Mouse (Mus musculus): Measurements from ENCODE around the gene Rps16. TPM values are rescaled to one million over a fixed set of nuclear protein-coding genes. Genes with fewer than 3 reads are reported as not detected.

The Rps16 gene
- total RNA-seq (2021), result 100 to 1,000 TPM; 431 to 496 TPM

DNA sequence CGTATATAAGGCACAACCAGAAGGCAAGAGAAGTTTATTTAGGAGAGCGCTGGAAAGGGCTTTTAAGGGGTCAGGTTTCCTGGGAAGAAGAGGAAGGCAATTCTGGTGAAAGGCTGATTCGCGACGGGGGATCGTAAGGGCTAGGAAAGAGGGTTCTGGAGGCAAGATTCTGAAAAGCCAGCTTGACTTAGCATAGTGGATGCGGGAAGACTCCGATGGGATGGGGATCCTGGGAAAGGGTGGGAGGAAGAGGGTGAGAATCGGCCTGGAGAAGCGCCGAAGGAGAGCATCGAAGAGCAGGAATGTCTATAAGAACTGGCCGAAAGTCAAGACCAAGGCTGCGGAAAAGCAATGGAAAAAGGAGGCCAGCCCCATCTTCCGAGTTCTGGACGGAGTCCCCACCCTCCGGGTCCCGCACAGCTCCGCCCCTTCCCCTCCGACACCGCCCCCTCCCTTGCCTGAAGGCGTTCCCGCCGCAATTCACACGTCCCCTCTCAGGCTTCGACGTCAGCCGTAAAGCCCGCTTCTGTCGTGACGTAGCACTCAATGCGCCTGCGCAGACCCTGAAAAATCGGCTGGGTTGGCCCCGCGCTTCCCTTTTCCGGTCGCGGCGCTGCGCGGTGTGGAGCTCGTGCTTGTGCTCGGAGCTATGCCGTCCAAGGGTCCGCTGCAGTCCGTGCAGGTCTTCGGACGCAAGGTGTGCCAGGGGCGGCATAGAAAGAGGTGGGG, at the start of gene Rps16:
Gene Rps16, plus strand, starts transcription at position 498 of the 729 bp plus-strand sequence.
- peak; percentile 97 to 98 for DNase-seq (ENCODE audit: extremely low spot score in 1 of 2, low spot score in 1 of 2)

DNA sequence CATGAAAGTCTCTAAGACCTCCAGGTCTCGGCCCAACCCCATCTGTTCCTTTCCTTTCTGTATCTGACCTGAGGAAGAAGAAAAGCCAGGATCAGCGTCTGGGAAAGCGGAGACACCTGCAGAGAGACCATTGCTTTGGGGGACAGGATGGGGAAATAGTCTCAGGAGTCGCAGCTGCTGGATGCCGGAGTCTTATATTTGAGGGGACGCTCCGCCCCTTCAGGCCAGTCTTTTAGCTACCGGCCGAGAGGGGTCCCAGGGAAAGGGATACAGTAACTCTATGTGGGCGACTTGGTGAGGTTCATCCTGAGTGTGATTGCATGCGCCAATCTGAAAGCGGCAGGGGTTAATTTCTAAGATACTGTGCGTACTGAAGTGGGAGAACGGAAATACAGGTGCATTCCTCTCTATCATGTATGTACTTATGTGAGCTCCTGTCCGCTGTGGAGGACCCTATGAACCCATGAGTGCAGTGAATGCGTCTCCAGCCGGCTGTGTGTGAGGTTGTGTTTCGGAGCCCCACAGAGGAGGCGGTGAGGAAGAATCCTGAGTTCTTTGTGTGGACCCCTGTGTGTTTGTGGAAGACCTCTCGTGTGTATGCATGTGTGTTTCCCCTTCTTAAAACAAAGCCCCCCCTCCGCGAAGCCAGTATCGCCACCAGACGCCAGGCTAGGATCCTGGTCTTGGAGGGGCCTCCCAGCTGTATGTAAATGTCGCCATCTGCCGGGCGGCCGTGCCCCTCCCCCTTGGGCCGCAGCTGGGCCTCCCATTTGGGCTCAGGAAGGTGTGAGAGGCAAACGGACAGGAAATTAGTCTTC, 48.6 kb upstream of the Rps16 start, which contains the start of gene Dll3:
Gene Dll3, minus strand, starts transcription at position 623 of the 818 bp plus-strand sequence.
- peak; percentile 26 to 45 for DNase-seq (ENCODE audit: extremely low spot score in 1 of 2, low spot score in 1 of 2)

DNA sequence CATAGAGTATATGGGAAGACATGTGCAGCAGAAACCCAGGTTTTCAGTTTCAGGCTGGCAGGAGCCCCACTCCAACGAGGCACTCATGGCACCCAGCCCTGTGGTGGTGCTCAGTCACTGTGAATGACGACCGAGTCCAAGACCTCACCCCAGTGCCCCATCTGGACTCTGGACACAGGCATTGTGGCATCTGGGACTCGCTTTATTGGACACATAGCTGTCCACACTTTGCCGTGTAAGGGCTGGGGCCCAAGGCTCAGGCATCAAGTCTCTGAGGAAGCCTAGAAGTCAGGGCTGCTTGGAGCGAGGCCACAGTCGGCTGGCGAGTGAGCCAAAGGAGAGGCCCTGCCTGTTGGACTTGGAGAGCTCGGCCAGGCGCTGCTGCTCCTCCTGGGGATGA, 44.8 kb upstream of the Rps16 start:
- no peak for DNase-seq (ENCODE audit: extremely low spot score in 1 of 2, low spot score in 1 of 2)

DNA sequence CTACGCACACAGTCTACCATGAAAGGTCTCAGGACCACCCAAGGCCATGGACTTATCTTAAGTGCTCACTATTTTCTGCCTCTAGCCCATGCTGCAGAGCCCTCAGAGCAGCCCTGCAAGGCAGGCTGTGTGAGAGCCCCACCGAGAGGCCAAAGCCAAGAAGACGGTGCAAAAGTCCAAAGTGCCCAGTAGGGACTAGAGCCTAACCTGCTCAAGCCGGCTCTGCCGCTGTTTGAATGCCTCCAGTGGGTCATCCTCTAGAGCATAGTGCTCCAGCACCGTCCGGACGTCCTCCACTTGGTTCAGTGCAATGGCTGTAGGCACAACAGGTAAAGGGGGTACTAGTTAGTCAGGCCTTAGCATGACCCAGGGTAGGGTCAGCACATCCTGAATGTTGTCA, 44.2 kb upstream of the Rps16 start:
- no peak for DNase-seq (ENCODE audit: extremely low spot score in 1 of 2, low spot score in 1 of 2)

DNA sequence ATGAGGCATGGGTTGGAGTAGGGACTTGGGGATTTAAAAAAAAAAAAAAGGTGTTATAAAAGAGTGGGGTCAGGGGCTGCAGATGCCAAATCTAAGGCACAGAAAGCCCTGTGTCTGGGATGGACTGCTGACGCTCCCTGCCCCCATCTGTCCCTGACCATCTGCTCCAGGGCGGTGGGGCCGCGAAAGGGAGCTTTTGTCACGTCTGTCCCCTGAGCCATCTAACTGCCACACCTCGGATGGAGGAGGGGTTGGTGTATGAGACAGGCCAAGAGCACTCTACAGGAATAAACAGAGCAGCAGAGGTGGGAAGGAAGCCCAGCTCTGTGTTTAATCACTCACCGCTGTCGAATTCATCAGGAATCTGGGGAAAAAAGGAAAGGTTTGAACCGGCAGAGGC, 40.7 kb upstream of the Rps16 start:
- DNase-seq (ENCODE audit: extremely low spot score in 1 of 2, low spot score in 1 of 2), result no peak

DNA sequence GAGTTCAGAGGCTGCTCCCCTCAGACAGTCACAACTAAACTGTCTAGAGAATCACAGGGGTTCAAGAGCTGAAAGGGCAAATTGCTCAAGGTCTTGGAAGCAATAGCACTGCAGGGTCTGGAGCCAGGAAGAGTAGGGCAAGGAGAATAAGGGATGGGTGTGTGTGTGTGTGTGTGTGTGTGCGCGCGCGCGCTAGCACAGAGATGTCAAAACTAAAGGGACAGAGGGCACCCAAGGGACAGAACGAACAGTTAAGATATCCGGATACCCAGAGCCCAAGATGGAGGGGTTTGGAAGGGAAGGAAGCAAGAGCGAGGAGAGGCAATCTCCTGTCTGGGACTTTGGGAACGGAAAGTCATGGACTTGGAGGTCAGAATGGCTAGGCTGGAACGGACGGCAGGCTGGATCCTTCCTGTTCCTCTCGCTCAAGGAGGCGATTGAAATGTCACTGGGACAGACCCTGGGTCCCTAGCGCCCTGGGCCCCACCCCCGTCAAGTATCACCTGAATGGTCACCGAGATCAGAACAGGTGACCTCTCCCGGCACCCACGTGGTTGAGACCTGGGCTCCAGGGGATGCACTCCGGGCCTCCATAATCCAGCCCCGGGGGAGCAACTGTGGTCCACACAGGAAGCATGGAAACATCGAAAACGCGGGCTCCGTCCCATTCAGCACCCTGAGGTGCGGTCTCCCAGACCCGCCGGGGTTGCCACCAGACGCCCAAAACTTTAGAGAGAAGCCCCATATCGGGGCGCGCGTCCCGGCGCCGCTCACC, 39.1 kb upstream of the Rps16 start:
- no peak for DNase-seq (ENCODE audit: extremely low spot score in 1 of 2, low spot score in 1 of 2)

DNA sequence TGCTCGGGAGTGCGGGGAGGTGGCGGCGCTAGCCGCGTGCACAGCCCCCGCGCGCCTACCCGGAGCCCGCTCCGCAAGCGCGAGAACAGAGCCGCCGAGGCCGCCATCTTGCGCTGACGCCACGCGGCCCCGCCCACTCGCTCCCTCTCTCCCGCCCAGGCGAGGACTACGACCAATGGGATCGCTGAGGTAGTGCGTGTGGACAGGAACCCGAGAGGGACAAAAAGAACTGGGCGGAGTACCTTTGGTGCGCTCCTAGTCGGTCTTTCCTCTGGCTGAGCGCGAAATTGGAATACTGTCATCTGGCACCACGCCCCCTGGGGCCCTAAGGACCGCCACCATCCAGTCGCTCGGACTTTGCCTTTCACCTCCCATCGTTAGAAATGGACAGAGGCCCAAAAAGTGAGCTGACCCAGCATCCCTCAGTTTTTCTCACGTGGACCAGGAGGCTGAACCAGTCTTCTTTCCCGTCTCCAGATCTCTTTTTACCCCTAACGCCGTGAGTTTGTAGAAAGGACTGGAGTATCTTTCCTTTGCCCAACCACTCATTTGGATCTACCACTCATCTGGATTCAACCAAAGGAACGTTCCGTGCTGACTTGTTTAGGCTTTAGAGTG, 38.4 kb upstream of the Rps16 start, which contains the start of gene Timm50:
Gene Timm50, minus strand, starts transcription at position 147 of the 618 bp plus-strand sequence.
- DNase-seq (ENCODE audit: extremely low spot score in 1 of 2, low spot score in 1 of 2), result peak; percentile 97 to 99

DNA sequence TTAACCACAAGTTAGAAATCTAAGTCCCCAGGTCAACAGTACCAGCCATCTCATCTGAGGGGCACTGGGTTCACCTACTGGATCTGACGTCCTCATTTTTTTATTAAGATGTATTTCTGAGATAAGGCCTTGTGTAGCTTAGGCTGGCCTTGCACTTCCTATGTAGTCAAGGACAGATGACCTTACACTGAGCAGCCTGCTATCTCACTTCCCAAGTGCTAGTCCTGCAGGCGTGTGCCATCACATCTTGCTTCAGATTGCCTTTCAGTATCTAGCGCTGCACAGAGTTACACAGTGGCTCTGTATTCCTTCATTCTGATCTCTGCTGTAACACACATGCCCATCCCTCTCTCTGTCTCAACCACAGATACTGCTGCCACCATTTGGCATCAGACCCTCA, 32.4 kb upstream of the Rps16 start:
- DNase-seq (ENCODE audit: extremely low spot score in 1 of 2, low spot score in 1 of 2), result no peak

DNA sequence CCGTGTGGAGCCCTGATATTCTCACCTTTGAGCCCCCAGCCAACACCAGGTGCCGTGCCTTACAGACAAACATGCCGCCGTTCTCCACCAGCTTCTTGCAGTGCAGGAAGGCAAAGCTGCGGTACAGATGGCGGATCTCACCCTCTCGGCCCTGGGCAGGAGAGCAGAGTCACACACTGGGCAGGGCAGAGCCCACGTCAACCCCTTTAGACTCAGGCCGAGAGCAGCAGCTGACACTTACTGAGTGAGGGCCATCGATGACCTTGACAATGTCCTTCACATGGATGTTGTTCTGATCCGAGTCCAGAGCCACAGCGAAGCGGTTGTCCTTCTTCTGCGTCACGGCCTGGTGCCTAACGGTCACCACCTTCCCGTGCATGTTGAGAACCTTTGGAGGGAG, 31.7 kb upstream of the Rps16 start:
- DNase-seq (ENCODE audit: extremely low spot score in 1 of 2, low spot score in 1 of 2), result no peak

DNA sequence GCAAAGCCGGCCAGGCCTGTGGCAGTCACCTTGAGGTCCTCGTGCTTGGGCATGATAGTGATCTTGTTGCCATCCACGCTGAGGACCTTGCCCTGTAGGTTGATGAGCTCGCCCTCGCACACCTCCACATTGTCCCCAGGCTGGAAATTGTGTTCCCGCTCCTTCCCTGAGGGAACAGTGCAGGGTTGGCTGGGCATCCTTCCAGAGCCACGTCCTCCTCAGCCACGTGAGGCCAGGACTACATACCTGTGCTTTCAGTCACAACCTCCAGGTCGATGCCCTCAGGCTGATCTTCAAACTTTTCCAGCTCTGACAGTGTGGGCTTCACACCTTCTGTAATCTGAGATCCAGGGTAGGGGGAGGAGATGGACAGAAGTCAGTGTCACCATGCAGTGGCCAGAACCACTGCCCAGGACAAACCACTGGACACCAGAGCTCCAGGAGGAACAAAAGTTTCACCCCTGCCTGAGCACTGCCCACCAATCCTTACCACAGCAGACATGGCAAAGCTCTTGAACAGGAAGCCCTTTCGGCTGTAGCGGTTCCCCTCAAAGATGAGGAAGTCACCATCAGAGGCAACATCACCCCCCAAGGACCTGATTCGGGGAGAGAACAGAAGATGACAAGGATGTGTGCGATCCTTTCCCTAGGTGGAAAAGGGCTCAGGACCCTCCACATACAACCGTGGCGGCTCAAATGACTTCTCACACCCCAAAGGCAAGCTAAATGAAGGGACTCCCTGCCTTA, 28.3 kb upstream of the Rps16 start:
- no peak for DNase-seq (ENCODE audit: extremely low spot score in 1 of 2, low spot score in 1 of 2)

DNA sequence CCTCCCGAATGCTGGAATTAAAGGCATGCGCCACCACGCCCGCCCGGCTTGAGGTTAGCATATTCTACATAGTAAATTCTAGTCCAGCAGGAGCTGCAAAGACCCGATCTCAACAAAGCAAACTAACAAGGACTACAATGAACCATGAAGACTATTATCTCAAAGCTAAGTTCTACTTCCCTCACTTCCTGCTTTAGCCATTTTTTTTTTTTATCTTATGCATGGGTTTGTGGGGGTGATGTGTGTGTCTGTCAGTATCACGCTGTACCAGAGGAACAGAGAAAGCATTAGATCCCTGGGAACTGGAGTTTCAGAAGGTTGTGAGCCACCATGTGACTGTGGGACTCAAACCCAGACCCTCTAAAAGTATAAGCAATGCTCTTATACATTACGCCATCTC, 25.2 kb upstream of the Rps16 start:
- no peak for DNase-seq (ENCODE audit: extremely low spot score in 1 of 2, low spot score in 1 of 2)

DNA sequence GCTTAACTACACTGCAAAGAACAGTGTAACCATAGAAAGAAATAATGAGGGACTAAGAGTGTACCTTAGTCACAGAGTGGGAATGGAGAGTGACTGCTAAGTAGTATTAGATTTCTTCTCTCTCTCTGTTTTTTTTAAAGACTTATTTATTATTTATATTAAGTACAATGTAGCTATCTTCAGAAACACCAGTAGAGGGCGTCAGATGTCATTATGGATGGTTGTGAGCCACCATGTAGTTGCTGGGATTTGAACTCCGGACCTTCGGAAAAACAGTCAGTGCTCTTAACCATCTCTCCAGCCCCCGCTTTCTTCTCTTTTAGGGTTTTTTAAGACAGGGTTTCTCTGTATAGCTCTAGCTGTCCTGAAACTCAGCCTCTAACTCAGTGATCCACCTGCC, 24.0 kb upstream of the Rps16 start:
- DNase-seq (ENCODE audit: extremely low spot score in 1 of 2, low spot score in 1 of 2), result no peak

DNA sequence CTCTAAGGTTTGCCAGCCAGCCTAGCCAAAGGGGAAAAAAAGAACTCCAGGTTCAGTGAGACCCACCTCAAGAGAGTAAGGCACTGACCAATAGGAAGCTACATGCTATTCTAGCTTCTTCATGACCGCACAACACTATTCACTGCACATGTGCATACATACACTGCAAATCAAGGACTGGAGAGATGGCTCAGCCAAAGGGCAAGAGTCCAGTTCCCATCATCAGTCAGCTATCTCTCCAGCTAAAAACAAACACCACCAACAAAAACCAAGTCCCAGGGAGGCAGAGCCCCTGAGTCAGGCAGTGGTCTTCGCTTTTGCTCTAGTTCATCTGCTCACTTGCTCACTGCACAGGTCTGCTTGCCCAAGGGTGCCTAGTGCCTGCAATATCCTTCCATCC, 22.2 kb upstream of the Rps16 start:
- DNase-seq (ENCODE audit: extremely low spot score in 1 of 2, low spot score in 1 of 2), result no peak

DNA sequence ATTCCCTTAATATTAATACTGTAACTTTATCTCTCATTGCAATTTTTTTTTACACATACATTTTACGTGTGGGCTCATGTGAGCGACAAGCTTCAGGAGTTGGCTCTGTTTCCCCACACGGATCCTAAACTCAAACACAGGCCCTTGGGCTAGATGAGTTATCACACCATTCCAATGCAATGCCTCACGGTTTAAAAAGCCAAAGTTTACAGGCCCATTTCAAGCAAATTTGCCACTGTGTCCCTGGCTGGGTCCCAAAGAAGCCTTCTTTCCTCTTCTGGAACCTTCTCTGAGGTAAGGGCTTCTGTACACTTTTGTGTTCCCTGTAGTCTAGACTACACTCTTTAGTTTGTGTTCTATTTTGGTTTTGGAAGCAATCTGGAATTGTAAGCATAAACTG, 15.9 kb upstream of the Rps16 start:
- DNase-seq (ENCODE audit: extremely low spot score in 1 of 2, low spot score in 1 of 2), result no peak

DNA sequence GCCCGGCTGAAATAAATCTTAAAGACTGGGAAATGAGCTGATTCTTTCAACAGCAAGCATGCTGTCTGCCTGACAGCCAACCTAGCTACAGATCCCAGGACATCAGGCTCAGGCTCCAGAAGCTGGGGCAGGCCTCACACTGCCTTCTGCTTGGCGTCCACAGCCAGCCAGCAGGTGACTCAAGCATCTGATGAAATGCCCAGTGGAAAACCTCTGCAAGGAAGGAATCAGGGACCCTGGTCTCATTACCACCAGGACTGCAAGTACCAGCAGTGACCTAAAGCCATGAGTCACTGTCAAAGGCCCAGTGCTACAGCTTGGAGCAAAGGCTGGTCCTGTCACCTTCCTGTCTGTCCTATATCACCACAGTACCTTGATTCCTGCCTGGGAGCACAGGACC, 15.0 kb upstream of the Rps16 start:
- no peak for DNase-seq (ENCODE audit: extremely low spot score in 1 of 2, low spot score in 1 of 2)

DNA sequence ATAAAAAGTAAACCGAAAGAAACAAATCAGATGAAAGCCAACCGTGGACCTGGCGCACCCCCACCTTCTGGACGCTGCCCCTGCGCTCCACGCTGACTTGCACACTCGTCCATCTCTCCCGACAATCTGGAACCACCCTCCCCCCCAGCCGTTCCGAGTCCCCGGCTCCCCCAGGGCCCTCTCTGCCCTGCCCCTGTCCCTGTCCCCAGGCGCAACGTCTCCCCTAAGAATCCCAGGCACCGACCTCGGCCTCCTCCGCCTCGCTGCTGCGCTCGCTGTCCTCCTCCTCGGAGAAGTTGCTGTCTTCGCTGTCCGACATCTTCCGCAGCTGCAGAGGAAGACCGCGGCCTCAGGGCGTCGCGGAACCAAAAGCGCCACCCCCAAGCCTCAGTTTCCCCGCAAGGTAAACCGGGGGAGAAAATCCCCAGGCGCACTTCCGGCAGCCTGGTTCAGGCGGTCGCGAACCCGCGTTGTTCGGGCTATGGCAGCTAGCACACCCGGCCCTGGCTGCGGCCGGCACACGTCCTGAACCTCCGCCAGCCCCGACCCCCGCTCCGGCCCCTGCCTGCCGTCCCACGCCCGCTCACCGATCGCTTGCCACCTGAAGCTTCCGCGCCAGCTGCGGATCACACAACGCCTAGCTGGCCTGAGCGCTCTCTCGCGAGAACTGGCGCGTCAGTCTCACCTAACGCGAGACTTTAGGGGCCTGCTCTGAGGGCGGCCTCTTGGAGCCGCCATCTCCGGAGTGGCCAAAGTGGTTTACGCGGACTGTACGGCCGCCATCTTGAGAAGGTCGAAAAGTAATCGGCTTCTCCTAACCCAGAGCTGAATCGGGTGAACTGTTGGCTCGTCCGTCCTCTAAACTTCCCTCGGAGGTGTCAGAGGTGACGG, 12.1 kb upstream of the Rps16 start, which contains the start of gene Supt5:
Gene Supt5, minus strand, starts transcription at position 639 of the 891 bp plus-strand sequence.
- peak; percentile 83 to 90 for DNase-seq (ENCODE audit: extremely low spot score in 1 of 2, low spot score in 1 of 2)

DNA sequence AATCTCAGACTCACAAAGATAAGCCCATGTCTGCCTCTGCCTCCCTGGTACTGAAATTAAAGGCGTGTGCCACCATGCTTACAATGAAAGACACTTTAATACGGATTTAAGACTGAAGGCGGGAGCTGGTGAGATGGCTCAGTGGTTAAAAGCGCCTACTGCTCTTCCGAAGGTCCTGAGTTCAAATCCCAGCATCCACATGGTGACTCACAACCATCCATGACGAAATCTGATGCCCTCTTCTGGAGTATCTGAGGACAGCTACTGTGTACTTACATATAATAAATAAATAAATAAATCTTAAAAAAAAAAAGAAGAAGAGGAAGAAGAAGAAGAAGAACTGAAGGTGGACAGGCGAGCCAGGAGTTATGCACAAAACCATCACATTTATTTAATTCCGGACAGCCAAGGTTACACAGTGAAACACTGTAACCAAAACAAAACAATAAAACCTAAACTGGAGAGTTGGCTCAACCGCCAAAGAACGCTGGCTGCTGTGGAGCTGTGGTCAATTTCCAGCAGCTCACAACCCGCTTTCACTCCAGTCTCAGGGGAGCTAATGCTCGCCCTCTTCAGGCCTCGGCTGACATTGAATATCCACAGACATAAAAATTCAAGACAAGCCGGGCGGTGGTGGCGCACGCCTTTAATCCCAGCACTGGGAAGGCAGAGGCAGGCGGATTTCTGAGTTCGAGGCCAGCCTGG, 11.1 kb upstream of the Rps16 start:
- peak in 1 of 2 experiments; percentile 25 for DNase-seq (ENCODE audit: extremely low spot score in 1 of 2, low spot score in 1 of 2)

DNA sequence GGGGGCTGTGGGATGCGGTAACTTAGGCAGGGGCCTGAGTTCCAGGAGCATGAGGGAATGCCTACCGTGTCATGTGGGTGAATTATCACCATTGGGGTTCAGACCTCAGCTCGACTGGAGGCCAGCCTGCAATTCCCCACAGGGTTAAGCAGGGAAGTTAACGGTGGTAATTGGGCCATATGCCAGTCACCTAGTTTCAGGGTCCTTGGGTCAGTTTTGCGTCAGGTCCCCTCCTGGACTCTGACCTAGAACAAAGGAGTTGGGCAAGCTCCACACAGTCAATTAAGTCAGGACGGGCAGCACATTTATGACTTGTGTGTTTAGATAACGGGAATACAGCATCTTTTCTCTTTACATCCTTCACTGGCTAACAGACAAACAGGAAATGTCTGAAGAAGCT, 9.1 kb upstream of the Rps16 start:
- DNase-seq (ENCODE audit: extremely low spot score in 1 of 2, low spot score in 1 of 2), result no peak
